Mouse (Mus musculus): Measurements from ENCODE around the gene Bag5. TPM values are rescaled to one million over a fixed set of nuclear protein-coding genes. Genes with fewer than 3 reads are reported as not detected.
A peak's percentile ranks its signal among the peaks of the same experiment; 100 is the strongest.

The Bag5 gene
- polyA plus RNA-seq (2012; rRNA removed): 31.1 and 40.7 TPM in 2 replicates

DNA sequence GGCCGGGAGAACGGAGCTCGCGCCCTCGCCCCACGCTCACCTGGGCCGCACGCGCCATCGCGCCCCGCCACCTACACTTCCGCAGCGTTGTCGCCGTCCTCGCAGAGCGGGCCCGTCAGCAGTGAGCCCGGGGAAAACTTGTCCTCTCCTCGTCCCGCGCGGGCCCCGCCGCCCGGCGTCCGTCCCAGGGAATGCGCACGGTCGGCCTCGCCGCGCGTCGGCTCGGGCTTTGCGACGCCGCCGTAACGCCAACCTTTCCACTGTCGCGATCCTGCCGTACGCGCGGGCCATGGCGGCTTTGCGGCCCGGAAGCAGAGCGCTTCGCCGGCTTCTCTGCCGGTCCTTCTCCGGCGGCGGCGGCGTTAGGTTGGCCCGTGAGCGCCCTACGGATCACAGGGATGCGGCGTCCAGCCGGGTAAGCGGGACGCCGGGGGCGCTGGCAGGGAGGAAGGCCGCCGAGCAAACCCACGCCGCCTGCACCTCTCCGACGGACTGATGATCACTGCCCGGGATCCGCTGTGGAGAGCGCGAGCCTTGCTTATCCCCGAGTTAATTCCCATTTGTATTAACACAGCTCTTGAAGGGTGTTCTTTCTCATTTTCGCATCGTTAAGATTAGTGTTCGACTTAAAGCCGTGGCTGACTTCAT is at the start of gene Bag5, which contains the start of gene Apopt1:
Gene Bag5 (minus strand): TSS at position 254 of the 648 bp plus-strand sequence.
Gene Apopt1 (plus strand): TSS at position 258 of the 648 bp plus-strand sequence.
- peak; percentile 98 for DNase-seq (ENCODE audit: low read depth)
- TF ChIP-seq CTCF (IDR thresholded peaks at IDR 0.05; ENCODE audit: borderline replicate concordance, extremely low read depth, insufficient read depth, insufficient read length): no peak
- TF ChIP-seq POLR2A (IDR thresholded peaks at IDR 0.05; ENCODE audit: borderline replicate concordance, extremely low read depth, insufficient read depth, insufficient read length, poor library complexity, severe bottlenecking): peak; percentile 83

- TF ChIP-seq POLR2A (IDR thresholded peaks at IDR 0.05; ENCODE audit: borderline replicate concordance, extremely low read depth, insufficient read depth, insufficient read length, poor library complexity, severe bottlenecking) (no peak), CTCF (IDR thresholded peaks at IDR 0.05; ENCODE audit: borderline replicate concordance, extremely low read depth, insufficient read depth, insufficient read length) (no peak)
These were observed 47.4 kb upstream of the Bag5 start for GRCm38 (mm10) chr12:111760306-111760908.

GRCm38 (mm10) chr12:111759176-111760061 is 46.4 kb upstream of the Bag5 start:
- DNase-seq (ENCODE audit: low read depth): peak; percentile 61

More at GRCm38 (mm10) chr12:111760306-111760908, 47.4 kb upstream of the Bag5 start:
- no peak for DNase-seq (ENCODE audit: low read depth)

GRCm38 (mm10) chr12:111758381-111759175 is 45.5 kb upstream of the Bag5 start, which contains the start of gene Klc1:
Gene Klc1 (plus strand): TSS chr12:111758849.
- peak; percentile 86 for DNase-seq (ENCODE audit: low read depth)
- TF ChIP-seq CTCF (IDR thresholded peaks at IDR 0.05; ENCODE audit: borderline replicate concordance, extremely low read depth, insufficient read depth, insufficient read length) (no peak), POLR2A (IDR thresholded peaks at IDR 0.05; ENCODE audit: borderline replicate concordance, extremely low read depth, insufficient read depth, insufficient read length, poor library complexity, severe bottlenecking) (peak; percentile 99)

More at GRCm38 (mm10) chr12:111759176-111760061, 46.4 kb upstream of the Bag5 start:
- TF ChIP-seq POLR2A (IDR thresholded peaks at IDR 0.05; ENCODE audit: borderline replicate concordance, extremely low read depth, insufficient read depth, insufficient read length, poor library complexity, severe bottlenecking): no peak
- TF ChIP-seq CTCF (IDR thresholded peaks at IDR 0.05; ENCODE audit: borderline replicate concordance, extremely low read depth, insufficient read depth, insufficient read length): no peak

- TF ChIP-seq CTCF (IDR thresholded peaks at IDR 0.05; ENCODE audit: borderline replicate concordance, extremely low read depth, insufficient read depth, insufficient read length) (no peak), POLR2A (IDR thresholded peaks at IDR 0.05; ENCODE audit: borderline replicate concordance, extremely low read depth, insufficient read depth, insufficient read length, poor library complexity, severe bottlenecking) (no peak)
- no peak for DNase-seq (ENCODE audit: low read depth)
These were observed 44.7 kb upstream of the Bag5 start for GRCm38 (mm10) chr12:111757561-111758325.

- no peak for TF ChIP-seq CTCF (IDR thresholded peaks at IDR 0.05; ENCODE audit: borderline replicate concordance, extremely low read depth, insufficient read depth, insufficient read length)
- no peak for TF ChIP-seq POLR2A (IDR thresholded peaks at IDR 0.05; ENCODE audit: borderline replicate concordance, extremely low read depth, insufficient read depth, insufficient read length, poor library complexity, severe bottlenecking)
- no peak for DNase-seq (ENCODE audit: low read depth)
These were observed 43.6 kb upstream of the Bag5 start for GRCm38 (mm10) chr12:111756698-111757082.

DNA sequence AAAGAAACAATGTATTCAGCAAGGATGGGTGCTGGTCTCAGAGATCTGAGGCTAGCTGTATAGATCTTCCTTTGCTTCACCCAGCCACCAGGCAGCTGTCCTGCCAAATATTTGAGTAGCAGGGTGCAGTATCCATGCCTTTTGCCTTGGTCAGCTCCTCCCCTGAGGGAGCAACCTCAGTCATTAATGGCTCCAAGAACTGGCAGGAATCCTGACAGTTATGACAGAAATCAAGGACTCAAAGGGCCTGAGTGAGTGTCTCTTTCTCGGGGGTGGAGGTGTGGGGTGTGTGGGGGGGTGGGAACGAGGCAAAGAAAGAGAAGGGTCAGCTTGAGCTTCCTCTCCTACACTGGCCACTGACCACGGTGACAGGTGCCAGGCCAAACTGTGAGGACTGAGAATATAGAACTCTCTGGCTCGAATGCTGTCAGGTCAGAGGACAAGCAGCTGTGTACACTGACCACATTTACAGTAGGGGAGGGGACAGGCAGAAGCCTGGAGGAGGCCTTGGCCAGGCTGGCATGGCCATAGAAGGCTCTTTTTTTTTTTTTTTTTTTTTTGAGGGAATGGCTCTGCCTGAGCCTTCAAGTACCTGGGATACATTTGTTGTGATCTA is 43.1 kb upstream of the Bag5 start:
- DNase-seq (ENCODE audit: low read depth): no peak

GRCm38 (mm10) chr12:111755231-111755630 is 42.2 kb upstream of the Bag5 start:
- TF ChIP-seq POLR2A (IDR thresholded peaks at IDR 0.05; ENCODE audit: borderline replicate concordance, extremely low read depth, insufficient read depth, insufficient read length, poor library complexity, severe bottlenecking) (no peak), CTCF (IDR thresholded peaks at IDR 0.05; ENCODE audit: borderline replicate concordance, extremely low read depth, insufficient read depth, insufficient read length) (no peak)
- no peak for DNase-seq (ENCODE audit: low read depth)

More for the DNA sequence above, 43.1 kb upstream of the Bag5 start:
- TF ChIP-seq POLR2A (IDR thresholded peaks at IDR 0.05; ENCODE audit: borderline replicate concordance, extremely low read depth, insufficient read depth, insufficient read length, poor library complexity, severe bottlenecking) (no peak), CTCF (IDR thresholded peaks at IDR 0.05; ENCODE audit: borderline replicate concordance, extremely low read depth, insufficient read depth, insufficient read length) (no peak)

DNA sequence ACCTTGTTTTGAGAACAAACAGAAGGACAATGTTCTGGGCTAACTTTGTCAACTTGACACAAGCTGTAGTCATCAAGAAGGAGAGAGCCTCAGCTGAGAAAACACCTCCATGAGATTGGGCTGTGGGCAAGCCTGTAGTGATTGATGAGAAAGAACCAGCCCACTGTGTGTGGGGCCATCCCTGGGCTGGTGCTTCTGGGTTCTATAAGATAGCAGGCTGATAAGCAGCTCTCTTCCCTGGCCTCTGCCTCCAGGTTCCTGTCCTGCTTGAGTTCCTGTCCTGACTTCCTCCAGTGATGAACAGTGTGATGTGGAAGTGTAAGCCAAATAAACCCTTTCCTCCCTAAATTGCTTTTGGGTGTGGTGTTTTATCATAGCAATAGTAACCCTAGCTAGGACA is 41.7 kb upstream of the Bag5 start:
- DNase-seq (ENCODE audit: low read depth): no peak
- TF ChIP-seq CTCF (IDR thresholded peaks at IDR 0.05; ENCODE audit: borderline replicate concordance, extremely low read depth, insufficient read depth, insufficient read length): no peak
- no peak for TF ChIP-seq POLR2A (IDR thresholded peaks at IDR 0.05; ENCODE audit: borderline replicate concordance, extremely low read depth, insufficient read depth, insufficient read length, poor library complexity, severe bottlenecking)
